Mouse (Mus musculus) MEL (cell line): Measurements from ENCODE around the gene Cdc42ep4. TPM values are rescaled to one million over a fixed set of nuclear protein-coding genes. Genes with fewer than 3 reads are reported as not detected.
A peak's percentile ranks its signal among the peaks of the same experiment; 100 is the strongest.

Experiments used
- DNase-seq: peaks from one replicate; pipeline ENCODE4 v3.0.0; 2011; ENCODE audit warnings: low read depth, low spot score
- H3K27ac ChIP-seq: 2 replicates; pipeline ENCODE4 v1.5.1; 2012; ENCODE audit warnings: low read depth, mild to moderate bottlenecking, control low read depth, low read length, moderate library complexity; ENCODE audit not compliant: control insufficient read depth
- H3K27me3 ChIP-seq, 2 experiments: fragments of 150-350 bp in 1 of 2; sonication (generic) in 1 of 2; 2 replicates each; pipeline ENCODE4 v1.6.1; 2012; ENCODE audit warnings: low read length in 2 of 2, mild to moderate bottlenecking in 2 of 2, improper control_type of control experiment in 1 of 2, moderate library complexity in 1 of 2; ENCODE audit not compliant: insufficient read depth in 2 of 2, control insufficient read depth in 1 of 2
- H3K36me3 ChIP-seq, 2 experiments: 2 replicates each; pipeline ENCODE4 v1.6.1; 2012 to 2014; ENCODE audit warnings: low read length in 2 of 2, improper control_type of control experiment in 1 of 2, inconsistent platforms in 1 of 2, mild to moderate bottlenecking in 1 of 2; ENCODE audit not compliant: insufficient read depth in 2 of 2, control insufficient read depth in 1 of 2
- H3K4me1 ChIP-seq, 2 experiments: fragments of 150-350 bp in 1 of 2; sonication (generic) in 1 of 2; 2 replicates each; pipeline ENCODE4 v1.6.1; 2012; ENCODE audit warnings: low read length in 2 of 2, improper control_type of control experiment in 1 of 2, mild to moderate bottlenecking in 1 of 2; ENCODE audit not compliant: insufficient read depth in 2 of 2, control insufficient read depth in 1 of 2
- H3K4me3 ChIP-seq, 2 experiments: fragments of 150-350 bp in 1 of 2; sonication (generic) in 1 of 2; 2 replicates each; pipeline ENCODE4 v1.5.1; 2012; ENCODE audit warnings: low read depth in 2 of 2, low read length in 2 of 2, mild to moderate bottlenecking in 2 of 2, moderate library complexity in 2 of 2, control low read depth in 1 of 2, improper control_type of control experiment in 1 of 2; ENCODE audit not compliant: control insufficient read depth in 1 of 2, insufficient read depth in 1 of 2
- H3K79me2 ChIP-seq: 2 replicates; pipeline ENCODE4 v1.6.1; 2012; ENCODE audit warnings: mild to moderate bottlenecking, low read length, moderate library complexity; ENCODE audit not compliant: control insufficient read depth, poor library complexity, insufficient read depth
- H3K9ac ChIP-seq: 2 replicates; pipeline ENCODE4 v1.6.1; 2012; ENCODE audit warnings: low read depth, mild to moderate bottlenecking, control low read depth, low read length, moderate library complexity; ENCODE audit not compliant: control insufficient read depth, poor library complexity, severe bottlenecking
- H3K9me3 ChIP-seq: fragments of 150-350 bp; sonication (generic); replicated peaks from 2 replicates; pipeline ENCODE4 v1.6.1; 2012; ENCODE audit warnings: mild to moderate bottlenecking, low read length, improper control_type of control experiment, moderate library complexity; ENCODE audit not compliant: insufficient read depth
- BHLHE40 ChIP-seq: IDR thresholded peaks from 2 replicates; pipeline ENCODE4 v1.6.1; 2012; ENCODE audit warnings: low read depth, mild to moderate bottlenecking, inconsistent platforms, low read length, improper control_type of control experiment, borderline replicate concordance
- CHD1 ChIP-seq: IDR thresholded peaks from 2 replicates; pipeline ENCODE4 v1.6.1; 2012; ENCODE audit warnings: low read depth, mild to moderate bottlenecking, inconsistent platforms, low read length, improper control_type of control experiment
- CTCF ChIP-seq, 3 experiments: IDR thresholded peaks in 2 of 3; conservative IDR thresholded peaks in 1 of 3; 2 replicates each; pipeline ENCODE4 v1.5.1; 2011 to 2012; ENCODE audit warnings: low read length in 3 of 3, low read depth in 2 of 3, mild to moderate bottlenecking in 2 of 3, improper control_type of control experiment in 1 of 3, inconsistent platforms in 1 of 3, mixed read lengths in 1 of 3, moderate library complexity in 1 of 3; ENCODE audit not compliant: control insufficient read depth in 1 of 3, insufficient read depth in 1 of 3, poor library complexity in 1 of 3, severe bottlenecking in 1 of 3
- GABPA ChIP-seq: IDR thresholded peaks from 2 replicates; pipeline ENCODE4 v1.6.1; 2012; ENCODE audit warnings: low read depth, mild to moderate bottlenecking, inconsistent platforms, low read length, improper control_type of control experiment, moderate library complexity
- GATA1 ChIP-seq: IDR thresholded peaks from 2 replicates; pipeline ENCODE4 v1.6.1; 2011; ENCODE audit warnings: low read depth, low read length, improper control_type of control experiment
- HCFC1 ChIP-seq: IDR thresholded peaks from 2 replicates; pipeline ENCODE4 v1.6.1; 2012; ENCODE audit warnings: low read depth, mild to moderate bottlenecking, inconsistent platforms, low read length, improper control_type of control experiment, moderate library complexity
- KAT2A ChIP-seq: conservative IDR thresholded peaks from 2 replicates; pipeline ENCODE4 v1.6.1; 2012; ENCODE audit warnings: low read depth, low read length, improper control_type of control experiment, inconsistent platforms
- MAZ ChIP-seq: IDR thresholded peaks from 2 replicates; pipeline ENCODE4 v1.6.1; 2012; ENCODE audit warnings: low read depth, mild to moderate bottlenecking, inconsistent platforms, low read length, improper control_type of control experiment
- MEF2A ChIP-seq: IDR thresholded peaks from 2 replicates; pipeline ENCODE4 v1.6.1; 2014; ENCODE audit warnings: low read depth, mild to moderate bottlenecking, inconsistent platforms, low read length, improper control_type of control experiment; ENCODE audit not compliant: poor library complexity, insufficient replicate concordance, severe bottlenecking; ENCODE audit errors: extremely low read depth
- MXI1 ChIP-seq: IDR thresholded peaks from 2 replicates; pipeline ENCODE4 v1.6.1; 2011; ENCODE audit warnings: mild to moderate bottlenecking, low read depth, low read length, improper control_type of control experiment
- MYB ChIP-seq: IDR thresholded peaks from 2 replicates; pipeline ENCODE4 v1.6.1; 2011; ENCODE audit warnings: mild to moderate bottlenecking, low read depth, low read length, improper control_type of control experiment
- MYC ChIP-seq: IDR thresholded peaks from 2 replicates; pipeline ENCODE4 v1.6.1; 2011; ENCODE audit warnings: low read depth, mild to moderate bottlenecking, low read length, improper control_type of control experiment, moderate library complexity
- NRF1 ChIP-seq: IDR thresholded peaks from 2 replicates; pipeline ENCODE4 v1.6.1; 2014; ENCODE audit warnings: low read depth, mild to moderate bottlenecking, inconsistent platforms, low read length, improper control_type of control experiment, moderate library complexity; ENCODE audit not compliant: poor library complexity, insufficient read depth, severe bottlenecking
- POLR2AphosphoS2 ChIP-seq: IDR thresholded peaks from 2 replicates; pipeline ENCODE4 v1.6.1; 2011; ENCODE audit warnings: low read length, improper control_type of control experiment
- RAD21 ChIP-seq: IDR thresholded peaks from 2 replicates; pipeline ENCODE4 v1.6.1; 2011; ENCODE audit warnings: mild to moderate bottlenecking, low read depth, low read length, improper control_type of control experiment
- TAL1 ChIP-seq: IDR thresholded peaks from 2 replicates; pipeline ENCODE4 v1.6.1; 2012; ENCODE audit warnings: mild to moderate bottlenecking, inconsistent platforms, low read length, moderate library complexity, mixed read lengths
- TCF12 ChIP-seq: IDR thresholded peaks from 2 replicates; pipeline ENCODE4 v1.6.1; 2014; ENCODE audit warnings: low read depth, mild to moderate bottlenecking, inconsistent platforms, low read length, improper control_type of control experiment, moderate library complexity
- UBTF ChIP-seq: IDR thresholded peaks from 2 replicates; pipeline ENCODE4 v1.6.1; 2012; ENCODE audit warnings: low read depth, mild to moderate bottlenecking, inconsistent platforms, low read length, improper control_type of control experiment, moderate library complexity, borderline replicate concordance; ENCODE audit not compliant: insufficient read depth
- USF1 ChIP-seq: IDR thresholded peaks from 2 replicates; pipeline ENCODE4 v1.6.1; 2014; ENCODE audit warnings: low read depth, mild to moderate bottlenecking, inconsistent platforms, low read length, improper control_type of control experiment, moderate library complexity
- ZKSCAN1 ChIP-seq: IDR thresholded peaks from 2 replicates; pipeline ENCODE4 v1.6.1; 2012; ENCODE audit warnings: low read depth, mild to moderate bottlenecking, inconsistent platforms, low read length, improper control_type of control experiment, moderate library complexity
- ZMIZ1 ChIP-seq: IDR thresholded peaks from 2 replicates; pipeline ENCODE4 v1.6.1; 2012; ENCODE audit warnings: low read depth, mild to moderate bottlenecking, inconsistent platforms, low read length, improper control_type of control experiment, moderate library complexity
- ZNF384 ChIP-seq: IDR thresholded peaks from 2 replicates; pipeline ENCODE4 v1.6.1; 2012; ENCODE audit warnings: low read depth, mild to moderate bottlenecking, inconsistent platforms, low read length, improper control_type of control experiment
- polyA plus RNA-seq, 2 experiments: library from polyadenylated mRNA; stranded (reverse) in 1 of 2; unstranded in 1 of 2; fragments of >175 nt in 1 of 2; fragments of >200 nt in 1 of 2; gene quantifications; 2 replicates each; pipeline versions ENCODE4 v1.2.1 to v1.2.4; 2012; ENCODE audit warnings: low replicate concordance in 2 of 2, low read depth in 1 of 2; ENCODE audit not compliant: insufficient read length in 2 of 2, insufficient read depth in 1 of 2, missing spikeins in 1 of 2
- total RNA-seq: library from RNA; depleted of rRNA; stranded (reverse); fragments of 300-350 nt; gene quantifications from 2 replicates; pipeline ENCODE4 v1.2.3, GENCODE M21; 2012

Gene Cdc42ep4
- total and polyA plus RNA-seq, 3 experiments: 27.7 to 39.0 TPM; not detected in 1

- TF ChIP-seq ZNF384 (no peak), KAT2A (no peak), GABPA (no peak), TAL1 (peak; percentile 70), NRF1 (no peak), UBTF (no peak), CHD1 (no peak), POLR2AphosphoS2 (no peak), HCFC1 (peak; percentile 52; the same call in 1 of the 2 replicates), TCF12 (peak; percentile 65; the same call in 1 of the 2 replicates), CTCF (IDR thresholded peaks at IDR 0.05 in 2 of 3, conservative IDR thresholded peaks at IDR 0.05 in 1 of 3; ENCODE audit: control insufficient read depth in 1 of 3, insufficient read depth in 1 of 3, low read depth in 2 of 3, low read length in 3 of 3, poor library complexity in 1 of 3, severe bottlenecking in 1 of 3) (no peak), USF1 (no peak)
These were observed 33.9 kb upstream of the Cdc42ep4 start (continued) for GRCm38 (mm10) chr11:113785406-113786171.

- DNase-seq: no peak
- H3K27ac ChIP-seq: peak overlapping the region; percentile 65
These were observed 33.1 kb upstream of the Cdc42ep4 start for GRCm38 (mm10) chr11:113784656-113785396.

More at GRCm38 (mm10) chr11:113784656-113785396, 33.1 kb upstream of the Cdc42ep4 start:
- peaks cover 0 to 31% of the 10 kb centered on the region in 2 experiments; a peak in 2 of 4 replicates for H3K36me3 ChIP-seq
- peaks cover 24 to 42% of the 10 kb centered on the region in 2 experiments for H3K4me1 ChIP-seq
- no peaks in the 10 kb centered on the region for H3K9me3 ChIP-seq
- peak overlapping the region; percentile 43 for H3K9ac ChIP-seq
- H3K79me2 ChIP-seq: no peaks in the 10 kb centered on the region; the same call in 1 of the 2 replicates
- TF ChIP-seq MAZ (0 out of 2 replicates have a peak, but pooled peaks have one; percentile 0), BHLHE40 (no peak), MYB (no peak), USF1 (no peak), MEF2A (no peak), HCFC1 (no peak), POLR2AphosphoS2 (no peak), GATA1 (no peak), ZMIZ1 (no peak), ZKSCAN1 (no peak), MYC (0 out of 2 replicates have a peak, but pooled peaks have one; percentile 22), MXI1 (no peak; the same call in 1 of the 2 replicates), RAD21 (no peak)
- H3K4me3 ChIP-seq: peak overlapping the region; percentile 9 to 11; a peak in 2 of 4 replicates
- no peaks in the 10 kb centered on the region for H3K27me3 ChIP-seq
